Mouse (Mus musculus): Measurements from ENCODE around the gene Trmt13. TPM values are rescaled to one million over a fixed set of nuclear protein-coding genes. Genes with fewer than 3 reads are reported as not detected.

Trmt13 gene
- total and polyA plus RNA-seq, 3 experiments: 9.9 to 20.9 (median 11.1) TPM

GRCm38 (mm10) chr3:116650698-116651097 lies 36.3 kb upstream of the Trmt13 start:
- Histone ChIP-seq H3K27me3 (replicated peaks) (no peaks in the 10 kb centered on the region), H3K4me2 (ENCODE audit: insufficient read depth, low read depth, poor library complexity, severe bottlenecking) (no peak overlapping the region), H3K79me2 (replicated peaks; ENCODE audit: control insufficient read depth, extremely low read depth, insufficient read depth, poor library complexity, severe bottlenecking) (peaks cover 56% of the 10 kb centered on the region), H3K9me3 (replicated peaks; ENCODE audit: low read length) (no peaks in the 10 kb centered on the region), H3K36me3 (replicated peaks in 1 of 2; ENCODE audit: control insufficient read depth in 1 of 2, insufficient read depth in 1 of 2, low read length in 1 of 2) (peaks cover 14 to 61% of the 10 kb centered on the region in 2 experiments), H3K4me1 (ENCODE audit: control insufficient read depth in 1 of 2, insufficient read depth in 2 of 2) (peaks cover 0 to 36% of the 10 kb centered on the region in 2 experiments; a peak in 3 of 4 replicates), H3K9ac (ENCODE audit: insufficient read depth, low read depth) (no peak overlapping the region), H3K27ac (ENCODE audit: insufficient read depth, low read depth) (no peak overlapping the region), H3K4me3 (replicated peaks in 1 of 3; ENCODE audit: low read depth in 2 of 3, low read length in 2 of 3, poor library complexity in 1 of 3) (no peak overlapping the region)
- no peak for TF ChIP-seq POLR2AphosphoS2 (IDR thresholded peaks at IDR 0.05; ENCODE audit: low read depth, low read length)
- no peak for TF ChIP-seq SMC3 (IDR thresholded peaks at IDR 0.05; ENCODE audit: low read depth, low read length)
- no peak for TF ChIP-seq E2F4 (IDR thresholded peaks at IDR 0.05; ENCODE audit: insufficient replicate concordance, low read depth, low read length)
- TF ChIP-seq ZMIZ1 (IDR thresholded peaks at IDR 0.05; ENCODE audit: low read depth, low read length): no peak
- DNase-seq (ENCODE audit: extremely low read depth): no peak
- in situ Hi-C loops (cut with MboI; ENCODE audit: low pct_ligation_motif_present, low pct_unique_long_range_greater_than_20kb, low sequenced_read_pairs): no loop called here
- dilution Hi-C loops (cut with MboI; ENCODE audit: extremely low pct_ligation_motif_present, extremely low pct_unique_long_range_greater_than_20kb, low sequenced_read_pairs): no loop called here

GRCm38 (mm10) chr3:116648805-116649204 lies 34.4 kb upstream of the Trmt13 start:
- no peak for TF ChIP-seq IRF4 (IDR thresholded peaks at IDR 0.05; ENCODE audit: low read depth, low read length)
- no peak for TF ChIP-seq TBP (conservative IDR thresholded peaks at IDR 0.05; ENCODE audit: low read depth, low read length)
- no peak for TF ChIP-seq POLR2AphosphoS2 (IDR thresholded peaks at IDR 0.05; ENCODE audit: low read depth, low read length)
- TF ChIP-seq SIN3A (IDR thresholded peaks at IDR 0.05; ENCODE audit: low read length): no peak
- no peak for TF ChIP-seq MAZ (IDR thresholded peaks at IDR 0.05; ENCODE audit: low read depth, low read length)
- TF ChIP-seq RAD21 (IDR thresholded peaks at IDR 0.05; ENCODE audit: low read depth, low read length): no peak
- no peak for TF ChIP-seq POLR2A (IDR thresholded peaks at IDR 0.05; ENCODE audit: low read depth, low read length)
- no peak for TF ChIP-seq UBTF (IDR thresholded peaks at IDR 0.05; ENCODE audit: low read depth, low read length)
- TF ChIP-seq JUN (IDR thresholded peaks at IDR 0.05; ENCODE audit: insufficient read depth, low read depth, low read length): no peak
- TF ChIP-seq NELFE (IDR thresholded peaks at IDR 0.05; ENCODE audit: low read depth, low read length): no peak
- TF ChIP-seq E2F4 (IDR thresholded peaks at IDR 0.05; ENCODE audit: insufficient replicate concordance, low read depth, low read length): no peak
- TF ChIP-seq ZMIZ1 (IDR thresholded peaks at IDR 0.05; ENCODE audit: low read depth, low read length): no peak
- TF ChIP-seq JUND (conservative IDR thresholded peaks at IDR 0.05; ENCODE audit: low read depth, low read length): no peak
- no peak for TF ChIP-seq GABPA (IDR thresholded peaks at IDR 0.05; ENCODE audit: insufficient replicate concordance, low read depth, low read length)
- TF ChIP-seq RCOR1 (conservative IDR thresholded peaks at IDR 0.05; ENCODE audit: low read depth, low read length): no peak
- no peak for TF ChIP-seq USF2 (conservative IDR thresholded peaks at IDR 0.05; ENCODE audit: low read depth, low read length)
- no peak for TF ChIP-seq ETS1 (conservative IDR thresholded peaks at IDR 0.05; ENCODE audit: low read depth, low read length)
- TF ChIP-seq PAX5 (IDR thresholded peaks at IDR 0.05; ENCODE audit: low read length): no peak
- peaks cover 39% of the 10 kb centered on the region for H3K79me2 ChIP-seq (replicated peaks; ENCODE audit: control insufficient read depth, extremely low read depth, insufficient read depth, poor library complexity, severe bottlenecking)
- no peak for DNase-seq (ENCODE audit: extremely low read depth)
- in situ Hi-C loops (cut with MboI; ENCODE audit: low pct_ligation_motif_present, low pct_unique_long_range_greater_than_20kb, low sequenced_read_pairs) (no loop called here), dilution Hi-C loops (cut with MboI; ENCODE audit: extremely low pct_ligation_motif_present, extremely low pct_unique_long_range_greater_than_20kb, low sequenced_read_pairs) (no loop called here)
- H3K4me2 ChIP-seq (ENCODE audit: insufficient read depth, low read depth, poor library complexity, severe bottlenecking): no peak overlapping the region
- no peak overlapping the region for H3K9ac ChIP-seq (ENCODE audit: insufficient read depth, low read depth)
- peaks cover 0 to 25% of the 10 kb centered on the region in 2 experiments; a peak in 2 of 4 replicates for H3K4me1 ChIP-seq (ENCODE audit: control insufficient read depth in 1 of 2, insufficient read depth in 2 of 2)
- no peaks in the 10 kb centered on the region for H3K27me3 ChIP-seq (replicated peaks)
- H3K27ac ChIP-seq (ENCODE audit: insufficient read depth, low read depth): no peak overlapping the region
- H3K9me3 ChIP-seq (replicated peaks; ENCODE audit: low read length): no peaks in the 10 kb centered on the region
- no peak overlapping the region for H3K4me3 ChIP-seq (replicated peaks in 1 of 3; ENCODE audit: low read depth in 2 of 3, low read length in 2 of 3, poor library complexity in 1 of 3)
- peaks cover 26 to 73% of the 10 kb centered on the region in 2 experiments for H3K36me3 ChIP-seq (replicated peaks in 1 of 2; ENCODE audit: control insufficient read depth in 1 of 2, insufficient read depth in 1 of 2, low read length in 1 of 2)

Data from CH12.LX (cell line).